Mouse (Mus musculus): ENCODE data around the gene Amigo3. TPM values are rescaled to one million over a fixed set of nuclear protein-coding genes. Genes with fewer than 3 reads are reported as not detected.

Amigo3 gene
- polyA plus RNA-seq, 1 experiment from 2014 or later: 1.5 TPM

Small RNAs within 50 kb of the gene (microRNA-seq; reads per million reads assigned to microRNA genes)
- gene Gm47303 (not detected), gene Mir7088 (not detected)

Other genes with a start within 250 kb of the Amigo3 start
- 43.2 and 48.0 TPM in 2 replicates for gene Rbm6, start 179.9 kb upstream of the Amigo3 start, polyA plus RNA-seq (2015; fragmentation: Nextera tagmentation; extraction: Ambion mirVana)
- 8.5 and 9.8 TPM in 2 replicates for gene Mon1a, start 165.0 kb upstream of the Amigo3 start, polyA plus RNA-seq (2015; fragmentation: Nextera tagmentation; extraction: Ambion mirVana)
- gene Mst1r, start 146.3 kb upstream of the Amigo3 start, polyA plus RNA-seq (2015; fragmentation: Nextera tagmentation; extraction: Ambion mirVana): 2.1 and 4.1 TPM in 2 replicates
- gene Actl11, start 124.7 kb upstream of the Amigo3 start, polyA plus RNA-seq (2015; fragmentation: Nextera tagmentation; extraction: Ambion mirVana): not detected in 2 replicates
- gene Camkv, start 117.5 kb upstream of the Amigo3 start, polyA plus RNA-seq (2015; fragmentation: Nextera tagmentation; extraction: Ambion mirVana): 0.20 and 0.77 TPM in 2 replicates
- gene Traip, start 103.0 kb upstream of the Amigo3 start, polyA plus RNA-seq (2015; fragmentation: Nextera tagmentation; extraction: Ambion mirVana): 10.1 and 13.0 TPM in 2 replicates
- 22.6 and 32.8 TPM in 2 replicates for gene Uba7, start 77.7 kb upstream of the Amigo3 start, polyA plus RNA-seq (2015; fragmentation: Nextera tagmentation; extraction: Ambion mirVana)
- 2.8 and 4.3 TPM in 2 replicates for gene Gm20661, start 70.1 kb upstream of the Amigo3 start, polyA plus RNA-seq (2015; fragmentation: Nextera tagmentation; extraction: Ambion mirVana)
- 35.7 and 46.9 TPM in 2 replicates for gene Inka1, start 67.3 kb upstream of the Amigo3 start, polyA plus RNA-seq (2015; fragmentation: Nextera tagmentation; extraction: Ambion mirVana)
- 5.1 and 6.1 TPM in 2 replicates for gene Cdhr4, start 60.7 kb upstream of the Amigo3 start, polyA plus RNA-seq (2015; fragmentation: Nextera tagmentation; extraction: Ambion mirVana)
- gene Gm20662, start 56.8 kb upstream of the Amigo3 start, polyA plus RNA-seq (2015; fragmentation: Nextera tagmentation; extraction: Ambion mirVana): 0.19 and 0.65 TPM in 2 replicates
- 34.5 and 42.9 TPM in 2 replicates for gene Ip6k1, start 50.7 kb upstream of the Amigo3 start, polyA plus RNA-seq (2015; fragmentation: Nextera tagmentation; extraction: Ambion mirVana)
- 18.3 and 23.8 TPM in 2 replicates for gene Gmppb, start 3.9 kb upstream of the Amigo3 start, polyA plus RNA-seq (2015; fragmentation: Nextera tagmentation; extraction: Ambion mirVana)
- gene Mst1, start 27.3 kb downstream of the Amigo3 start, polyA plus RNA-seq (2015; fragmentation: Nextera tagmentation; extraction: Ambion mirVana): 0.81 TPM in 1 of 2 replicates, not detected in the other
- gene Rnf123, start 30.2 kb downstream of the Amigo3 start, polyA plus RNA-seq (2015; fragmentation: Nextera tagmentation; extraction: Ambion mirVana): 29.8 and 33.3 TPM in 2 replicates
- 46.4 and 65.9 TPM in 2 replicates for gene Apeh, start 41.4 kb downstream of the Amigo3 start, polyA plus RNA-seq (2015; fragmentation: Nextera tagmentation; extraction: Ambion mirVana)
- gene Bsn, start 137.2 kb downstream of the Amigo3 start, polyA plus RNA-seq (2015; fragmentation: Nextera tagmentation; extraction: Ambion mirVana): 0.13 and 0.84 TPM in 2 replicates
- 128 and 143 TPM in 2 replicates for gene Dag1, start 210.8 kb downstream of the Amigo3 start, polyA plus RNA-seq (2015; fragmentation: Nextera tagmentation; extraction: Ambion mirVana)
- 23.9 and 29.0 TPM in 2 replicates for gene Nicn1, start 237.3 kb downstream of the Amigo3 start, polyA plus RNA-seq (2015; fragmentation: Nextera tagmentation; extraction: Ambion mirVana)
- gene Amt, start 243.7 kb downstream of the Amigo3 start, polyA plus RNA-seq (2015; fragmentation: Nextera tagmentation; extraction: Ambion mirVana): 8.2 and 9.1 TPM in 2 replicates

Data from heart, embryonic 15.5 days (tissue).